Mouse (Mus musculus): Measurements from ENCODE around the gene Cend1. TPM values are rescaled to one million over a fixed set of nuclear protein-coding genes. Genes with fewer than 3 reads are reported as not detected.
A peak's percentile ranks its signal among the peaks of the same experiment; 100 is the strongest.

Gene Cend1
- polyA plus RNA-seq, 1 experiment from 2014 or later: 46.9 TPM

- no peak for ATAC-seq (ENCODE audit: low FRiP score)
- H3K27ac ChIP-seq: no peak overlapping the region
- H3K4me3 ChIP-seq (replicated peaks; ENCODE audit: low read length): no peak overlapping the region
- no peaks in the 10 kb centered on the region for H3K9me3 ChIP-seq (ENCODE audit: control insufficient read depth, low read length)
- WGBS: 90% methylated on average over 6 of the region's 6 CpGs
- DNase-seq (ENCODE audit: low spot score): no peak
- H3K9ac ChIP-seq: no peak overlapping the region
- H3K27me3 ChIP-seq (ENCODE audit: control insufficient read depth, insufficient read depth, low read length): 0 out of 2 replicates have a peak, but pooled peaks cover 7% of the 10 kb centered on the region
- H3K4me2 ChIP-seq (replicated peaks): no peak overlapping the region
- peaks cover 43% of the 10 kb centered on the region for H3K4me1 ChIP-seq (replicated peaks; ENCODE audit: control insufficient read depth, insufficient read depth, low read length)
- peaks cover 31% of the 10 kb centered on the region for H3K36me3 ChIP-seq (replicated peaks; ENCODE audit: control insufficient read depth, insufficient read depth)
These were observed 43.5 kb upstream of the Cend1 start for GRCm38 (mm10) chr7:141472763-141473162.

- DNase-seq (ENCODE audit: low spot score) (no peak), ATAC-seq (ENCODE audit: low FRiP score) (no peak)
- Histone ChIP-seq H3K27me3 (ENCODE audit: control insufficient read depth, insufficient read depth, low read length) (0 out of 2 replicates have a peak, but pooled peaks cover 7% of the 10 kb centered on the region), H3K36me3 (replicated peaks; ENCODE audit: control insufficient read depth, insufficient read depth) (peaks cover 31% of the 10 kb centered on the region), H3K27ac (no peak overlapping the region), H3K4me3 (replicated peaks; ENCODE audit: low read length) (no peak overlapping the region), H3K4me2 (replicated peaks) (no peak overlapping the region), H3K4me1 (replicated peaks; ENCODE audit: control insufficient read depth, insufficient read depth, low read length) (peaks cover 43% of the 10 kb centered on the region), H3K9ac (no peak overlapping the region), H3K9me3 (ENCODE audit: control insufficient read depth, low read length) (no peaks in the 10 kb centered on the region)
- WGBS: 82% methylated on average over 6 of the region's 6 CpGs
These were observed 42.9 kb upstream of the Cend1 start for GRCm38 (mm10) chr7:141472226-141472625.

- Histone ChIP-seq H3K27ac (no peak overlapping the region), H3K9me3 (ENCODE audit: control insufficient read depth, low read length) (no peaks in the 10 kb centered on the region), H3K36me3 (replicated peaks; ENCODE audit: control insufficient read depth, insufficient read depth) (peaks cover 31% of the 10 kb centered on the region), H3K4me3 (replicated peaks; ENCODE audit: low read length) (no peak overlapping the region), H3K4me1 (replicated peaks; ENCODE audit: control insufficient read depth, insufficient read depth, low read length) (peaks cover 48% of the 10 kb centered on the region), H3K9ac (no peak overlapping the region), H3K4me2 (replicated peaks) (no peak overlapping the region), H3K27me3 (ENCODE audit: control insufficient read depth, insufficient read depth, low read length) (peaks cover 14% of the 10 kb centered on the region; the same call in 1 of the 2 replicates)
- ATAC-seq (ENCODE audit: low FRiP score) (no peak), DNase-seq (ENCODE audit: low spot score) (no peak)
- WGBS: 86% methylated on average over 1 of the region's 1 CpGs
These were observed 41.9 kb upstream of the Cend1 start for GRCm38 (mm10) chr7:141471236-141471635.

GRCm38 (mm10) chr7:141470637-141470944, 41.3 kb upstream of the Cend1 start:
- Histone ChIP-seq H3K36me3 (replicated peaks; ENCODE audit: control insufficient read depth, insufficient read depth) (peaks cover 31% of the 10 kb centered on the region), H3K4me1 (replicated peaks; ENCODE audit: control insufficient read depth, insufficient read depth, low read length) (peaks cover 41% of the 10 kb centered on the region), H3K9ac (no peak overlapping the region), H3K27me3 (ENCODE audit: control insufficient read depth, insufficient read depth, low read length) (peaks cover 14% of the 10 kb centered on the region), H3K4me3 (replicated peaks; ENCODE audit: low read length) (no peak overlapping the region), H3K4me2 (replicated peaks) (no peak overlapping the region), H3K27ac (no peak overlapping the region), H3K9me3 (ENCODE audit: control insufficient read depth, low read length) (no peaks in the 10 kb centered on the region)
- DNase-seq (ENCODE audit: low spot score) (no peak), ATAC-seq (ENCODE audit: low FRiP score) (no peak)
- 94% methylated on average over 10 of the region's 10 CpGs for WGBS

GRCm38 (mm10) chr7:141469901-141470636, 40.8 kb upstream of the Cend1 start:
- Histone ChIP-seq H3K4me1 (replicated peaks; ENCODE audit: control insufficient read depth, insufficient read depth, low read length) (peaks cover 40% of the 10 kb centered on the region), H3K36me3 (replicated peaks; ENCODE audit: control insufficient read depth, insufficient read depth) (peaks cover 31% of the 10 kb centered on the region), H3K9me3 (ENCODE audit: control insufficient read depth, low read length) (no peaks in the 10 kb centered on the region), H3K9ac (peak overlapping the region; percentile 74), H3K27me3 (ENCODE audit: control insufficient read depth, insufficient read depth, low read length) (peaks cover 19% of the 10 kb centered on the region), H3K27ac (no peak overlapping the region), H3K4me2 (replicated peaks) (peak overlapping the region; percentile 71), H3K4me3 (replicated peaks; ENCODE audit: low read length) (no peak overlapping the region)
- DNase-seq (ENCODE audit: low spot score) (no peak), ATAC-seq (ENCODE audit: low FRiP score) (no peak)
- 95% methylated on average over 18 of the region's 18 CpGs for WGBS

- DNase-seq (ENCODE audit: low spot score) (no peak), ATAC-seq (ENCODE audit: low FRiP score) (no peak)
- H3K9ac ChIP-seq: peak overlapping the region; percentile 74
- H3K4me3 ChIP-seq (replicated peaks; ENCODE audit: low read length): peak overlapping the region; percentile 35
- peak overlapping the region; percentile 89 for H3K27ac ChIP-seq
- peaks cover 26% of the 10 kb centered on the region for H3K27me3 ChIP-seq (ENCODE audit: control insufficient read depth, insufficient read depth, low read length)
- H3K36me3 ChIP-seq (replicated peaks; ENCODE audit: control insufficient read depth, insufficient read depth): peaks cover 31% of the 10 kb centered on the region
- H3K9me3 ChIP-seq (ENCODE audit: control insufficient read depth, low read length): no peaks in the 10 kb centered on the region
- H3K4me2 ChIP-seq (replicated peaks): peak overlapping the region; percentile 71
- peaks cover 40% of the 10 kb centered on the region for H3K4me1 ChIP-seq (replicated peaks; ENCODE audit: control insufficient read depth, insufficient read depth, low read length)
- WGBS: 68% methylated on average over 6 of the region's 6 CpGs
These were observed 40.1 kb upstream of the Cend1 start for GRCm38 (mm10) chr7:141469352-141469751.

- H3K36me3 ChIP-seq (replicated peaks; ENCODE audit: control insufficient read depth, insufficient read depth): peaks cover 31% of the 10 kb centered on the region
- peak overlapping the region; percentile 89 for H3K27ac ChIP-seq
- H3K9me3 ChIP-seq (ENCODE audit: control insufficient read depth, low read length): no peaks in the 10 kb centered on the region
- peak overlapping the region; percentile 71 for H3K4me2 ChIP-seq (replicated peaks)
- DNase-seq (ENCODE audit: low spot score): peak; percentile 69
- H3K4me3 ChIP-seq (replicated peaks; ENCODE audit: low read length): peak overlapping the region; percentile 35
- peaks cover 33% of the 10 kb centered on the region for H3K27me3 ChIP-seq (ENCODE audit: control insufficient read depth, insufficient read depth, low read length)
- peak; percentile 83 for ATAC-seq (ENCODE audit: low FRiP score)
- H3K4me1 ChIP-seq (replicated peaks; ENCODE audit: control insufficient read depth, insufficient read depth, low read length): peaks cover 33% of the 10 kb centered on the region
- H3K9ac ChIP-seq: peak overlapping the region; percentile 74
- 16% methylated on average over 8 of the region's 8 CpGs for WGBS
These were observed 39.4 kb upstream of the Cend1 start for GRCm38 (mm10) chr7:141468522-141469211.

GRCm38 (mm10) chr7:141468164-141468521, 38.9 kb upstream of the Cend1 start:
- DNase-seq (ENCODE audit: low spot score): no peak
- WGBS: 6% methylated on average over 5 of the region's 5 CpGs
- Histone ChIP-seq H3K27ac (peak overlapping the region; percentile 89), H3K9me3 (ENCODE audit: control insufficient read depth, low read length) (no peaks in the 10 kb centered on the region), H3K9ac (peak overlapping the region; percentile 74), H3K4me2 (replicated peaks) (peak overlapping the region; percentile 71), H3K4me1 (replicated peaks; ENCODE audit: control insufficient read depth, insufficient read depth, low read length) (peaks cover 30% of the 10 kb centered on the region), H3K4me3 (replicated peaks; ENCODE audit: low read length) (peak overlapping the region; percentile 35), H3K27me3 (ENCODE audit: control insufficient read depth, insufficient read depth, low read length) (peaks cover 38% of the 10 kb centered on the region), H3K36me3 (replicated peaks; ENCODE audit: control insufficient read depth, insufficient read depth) (peaks cover 31% of the 10 kb centered on the region)
- no peak for ATAC-seq (ENCODE audit: low FRiP score)

- peak within 1 kb of the TSS; percentile 35 for H3K4me3 ChIP-seq (replicated peaks; ENCODE audit: low read length)
- H3K27ac ChIP-seq: peak within 1 kb of the TSS; percentile 89
- H3K9ac ChIP-seq: peak within 1 kb of the TSS; percentile 74
- peaks cover 46% of the 10 kb centered on the region for H3K27me3 ChIP-seq (ENCODE audit: control insufficient read depth, insufficient read depth, low read length)
- H3K4me1 ChIP-seq (replicated peaks; ENCODE audit: control insufficient read depth, insufficient read depth, low read length): peaks cover 30% of the 10 kb centered on the region
- WGBS: under 1% methylated on average over 52 of the region's 52 CpGs
- peak; percentile 63 for DNase-seq (ENCODE audit: low spot score)
- peak within 1 kb of the TSS; percentile 71 for H3K4me2 ChIP-seq (replicated peaks)
- peaks cover 26% of the 10 kb centered on the region for H3K36me3 ChIP-seq (replicated peaks; ENCODE audit: control insufficient read depth, insufficient read depth)
- no peaks in the 10 kb centered on the region for H3K9me3 ChIP-seq (ENCODE audit: control insufficient read depth, low read length)
- peak; percentile 62 for ATAC-seq (ENCODE audit: low FRiP score)
These were observed 38.1 kb upstream of the Cend1 start, which contains the start of gene Cd151 for GRCm38 (mm10) chr7:141467230-141468030. Gene Cd151, plus strand, starts transcription at chr7:141467392.
